Mouse (Mus musculus): ENCODE measurements around the gene Acot6. TPM values are rescaled to one million over a fixed set of nuclear protein-coding genes. Genes with fewer than 3 reads are reported as not detected.
"Not testable (repeated sequence)": the region's sequence is repeated elsewhere in the genome, so short reads cannot be mapped to it uniquely, and the experiment has no call there.

Acot6 gene
- 1.0 and 1.7 TPM in 2 replicates for polyA plus RNA-seq (2014; fragmentation: Nextera tagmentation; extraction: Ambion mirVana)

- peak within 1 kb of the TSS; percentile 71 for H3K9ac ChIP-seq (replicated peaks; ENCODE audit: low read length)
- peak; percentile 64 for DNase-seq (ENCODE audit: low spot score)
- peak within 1 kb of the TSS; percentile 84 for H3K4me2 ChIP-seq (ENCODE audit: low read depth, low read length)
- not testable (repeated sequence) for H3K4me1 ChIP-seq (ENCODE audit: control insufficient read depth, insufficient read depth, low read length); H3K36me3 ChIP-seq (replicated peaks; ENCODE audit: control insufficient read depth, insufficient read depth, low read depth, low read length); H3K27me3 ChIP-seq (ENCODE audit: control insufficient read depth, insufficient read depth, low read length); H3K27ac ChIP-seq (replicated peaks; ENCODE audit: low read depth, low read length); H3K9me3 ChIP-seq (replicated peaks; ENCODE audit: control insufficient read depth, low read length)
- peak; percentile 44 for ATAC-seq (replicated peaks; ENCODE audit: insufficient number of reproducible peaks, low FRiP score, low TSS enrichment, low read depth)
- WGBS: under 1% methylated on average over 66 of the region's 80 CpGs
- H3K4me3 ChIP-seq (ENCODE audit: low read depth, low read length): peak within 1 kb of the TSS; percentile 44
Observed at GRCm38 (mm10) chr12:84100604-84101492, at the start of gene Acot6. Acot6 (plus strand) TSS chr12:84100654.

- ATAC-seq (replicated peaks; ENCODE audit: insufficient number of reproducible peaks, low FRiP score, low TSS enrichment, low read depth); H3K9ac ChIP-seq (replicated peaks; ENCODE audit: low read length); H3K9me3 ChIP-seq (replicated peaks; ENCODE audit: control insufficient read depth, low read length); H3K27me3 ChIP-seq (ENCODE audit: control insufficient read depth, insufficient read depth, low read length); H3K36me3 ChIP-seq (replicated peaks; ENCODE audit: control insufficient read depth, insufficient read depth, low read depth, low read length); DNase-seq (ENCODE audit: low spot score); H3K4me1 ChIP-seq (ENCODE audit: control insufficient read depth, insufficient read depth, low read length); H3K27ac ChIP-seq (replicated peaks; ENCODE audit: low read depth, low read length); H3K4me3 ChIP-seq (ENCODE audit: low read depth, low read length); H3K4me2 ChIP-seq (ENCODE audit: low read depth, low read length): not testable (repeated sequence)
- 89% methylated on average over 5 of the region's 5 CpGs for WGBS
Observed at GRCm38 (mm10) chr12:84050744-84051143, 49.7 kb upstream of the Acot6 start.

DNA sequence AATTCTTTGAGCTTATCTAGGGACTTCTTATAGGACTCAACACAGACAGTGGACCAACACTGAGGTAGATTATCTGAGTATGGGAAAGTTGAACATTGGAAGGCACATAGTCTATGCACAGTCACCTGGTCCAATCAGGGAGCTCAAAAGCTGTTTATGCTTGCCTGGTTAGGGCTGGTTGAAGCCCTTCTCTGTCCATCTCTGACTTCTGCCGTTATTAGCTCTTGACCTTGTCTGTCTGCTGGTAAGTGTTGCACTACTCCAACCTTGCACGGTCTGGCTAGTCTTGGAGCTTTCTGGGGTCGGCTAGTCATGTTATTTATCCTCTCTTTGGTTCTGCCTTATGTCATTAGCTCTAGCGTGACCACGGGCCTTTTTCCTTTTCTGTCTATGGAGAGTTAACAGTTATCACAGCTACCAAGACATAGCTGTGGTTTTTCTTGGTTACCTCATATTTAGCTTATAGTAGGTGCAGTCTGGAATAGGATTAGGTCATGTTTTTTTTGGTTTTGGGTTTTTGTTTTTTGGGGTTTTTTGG, 48.4 kb upstream of the Acot6 start, which contains the start of gene Acot3:
TSS of gene Acot3 (plus strand) at position 208 of the 538 bp plus-strand sequence.
- H3K4me3 ChIP-seq (ENCODE audit: low read depth, low read length): no peak within 1 kb of the TSS
- no peak for DNase-seq (ENCODE audit: low spot score)
- 80% methylated on average over 5 of the region's 5 CpGs for WGBS
- peaks cover 6% of the 10 kb centered on the region; the same call in 1 of the 2 replicates for H3K27me3 ChIP-seq (ENCODE audit: control insufficient read depth, insufficient read depth, low read length)
- H3K9ac ChIP-seq (replicated peaks; ENCODE audit: low read length): no peak within 1 kb of the TSS
- H3K27ac ChIP-seq (replicated peaks; ENCODE audit: low read depth, low read length): no peak within 1 kb of the TSS
- no peaks in the 10 kb centered on the region for H3K9me3 ChIP-seq (replicated peaks; ENCODE audit: control insufficient read depth, low read length)
- H3K4me1 ChIP-seq (ENCODE audit: control insufficient read depth, insufficient read depth, low read length): no peaks in the 10 kb centered on the region
- H3K4me2 ChIP-seq (ENCODE audit: low read depth, low read length): no peak within 1 kb of the TSS
- no peak for ATAC-seq (replicated peaks; ENCODE audit: insufficient number of reproducible peaks, low FRiP score, low TSS enrichment, low read depth)
- no peaks in the 10 kb centered on the region for H3K36me3 ChIP-seq (replicated peaks; ENCODE audit: control insufficient read depth, insufficient read depth, low read depth, low read length)

DNA sequence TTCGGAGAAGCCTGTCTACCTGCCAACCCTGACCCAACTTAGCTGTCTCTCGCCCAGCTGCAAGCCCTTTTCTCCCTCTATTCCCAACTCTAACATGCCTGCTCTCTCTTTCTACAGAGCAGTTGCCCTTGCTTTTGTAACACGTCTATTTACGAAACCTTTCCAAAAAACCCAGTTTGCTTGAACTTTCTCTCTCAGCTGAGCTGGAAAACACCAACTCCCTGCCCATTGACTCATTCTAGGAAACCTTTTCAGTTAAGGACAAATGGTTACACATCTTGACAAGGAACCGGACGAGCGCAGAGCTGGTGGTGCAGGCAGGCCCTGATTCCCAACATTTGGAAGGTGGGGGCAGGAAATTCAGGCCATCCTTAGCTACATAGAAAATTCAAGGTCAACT, 47.8 kb upstream of the Acot6 start:
- ATAC-seq (replicated peaks; ENCODE audit: insufficient number of reproducible peaks, low FRiP score, low TSS enrichment, low read depth): no peak
- Histone ChIP-seq H3K36me3 (replicated peaks; ENCODE audit: control insufficient read depth, insufficient read depth, low read depth, low read length) (no peaks in the 10 kb centered on the region), H3K4me1 (ENCODE audit: control insufficient read depth, insufficient read depth, low read length) (no peaks in the 10 kb centered on the region), H3K9ac (replicated peaks; ENCODE audit: low read length) (no peak overlapping the region), H3K27ac (replicated peaks; ENCODE audit: low read depth, low read length) (no peak overlapping the region), H3K27me3 (ENCODE audit: control insufficient read depth, insufficient read depth, low read length) (peaks cover 6% of the 10 kb centered on the region; the same call in 1 of the 2 replicates), H3K9me3 (replicated peaks; ENCODE audit: control insufficient read depth, low read length) (no peaks in the 10 kb centered on the region), H3K4me3 (ENCODE audit: low read depth, low read length) (no peak overlapping the region), H3K4me2 (ENCODE audit: low read depth, low read length) (no peak overlapping the region)
- 87% methylated on average over 7 of the region's 7 CpGs for WGBS
- no peak for DNase-seq (ENCODE audit: low spot score)

DNA sequence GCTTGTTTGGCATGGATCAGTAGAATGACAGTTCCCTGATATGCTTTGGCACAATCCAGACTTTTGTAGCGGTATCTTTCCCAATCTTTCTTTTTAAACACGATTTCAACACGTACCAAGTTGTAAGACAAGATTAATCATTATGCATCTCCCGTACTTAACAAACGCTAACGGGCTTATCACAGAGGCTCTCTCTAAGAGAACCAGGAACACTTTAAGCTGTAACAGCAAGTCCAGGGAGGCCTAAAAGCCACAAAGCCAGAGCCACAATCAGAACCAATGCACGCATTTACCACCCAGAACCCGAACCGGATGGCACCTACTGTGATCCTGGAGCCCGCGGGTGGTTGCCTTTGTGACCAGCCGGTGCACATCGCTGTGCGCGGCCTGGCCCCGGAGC, 47.3 kb upstream of the Acot6 start:
- no peak overlapping the region for H3K27ac ChIP-seq (replicated peaks; ENCODE audit: low read depth, low read length)

DNA sequence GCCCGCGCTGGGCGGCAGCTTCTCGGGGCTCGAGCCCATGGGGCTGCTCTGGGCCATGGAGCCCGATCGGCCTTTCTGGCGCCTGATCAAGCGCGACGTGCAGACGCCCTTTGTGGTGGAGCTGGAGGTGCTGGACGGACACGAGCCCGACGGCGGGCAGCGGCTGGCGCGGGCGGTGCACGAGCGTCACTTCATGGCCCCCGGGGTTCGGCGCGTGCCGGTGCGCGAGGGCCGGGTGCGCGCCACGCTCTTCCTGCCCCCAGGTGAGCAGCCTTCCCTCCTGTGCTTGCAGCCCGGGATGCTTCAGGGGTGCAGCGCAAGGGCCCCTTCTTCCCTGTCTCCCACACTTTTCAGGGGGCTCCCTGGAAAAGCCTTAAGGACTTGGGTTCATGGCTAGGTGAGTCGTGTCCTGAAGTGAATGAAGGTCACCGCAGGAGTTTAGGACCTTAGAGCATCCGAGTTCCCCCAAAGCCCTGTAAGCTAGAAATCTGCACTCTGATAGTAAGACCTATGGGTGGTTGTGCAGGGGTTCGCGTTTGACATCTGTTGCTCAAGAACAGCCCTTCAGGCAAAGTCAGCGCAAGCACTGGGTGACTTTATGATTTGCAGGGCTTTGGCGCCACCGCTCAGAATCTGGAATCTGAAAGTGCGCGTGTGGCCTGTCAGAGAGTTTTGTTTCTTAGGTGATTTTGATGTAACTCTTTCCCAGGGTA, 46.6 kb upstream of the Acot6 start:
- no peak overlapping the region for H3K27ac ChIP-seq (replicated peaks; ENCODE audit: low read depth, low read length)
- ATAC-seq (replicated peaks; ENCODE audit: insufficient number of reproducible peaks, low FRiP score, low TSS enrichment, low read depth) (no peak), DNase-seq (ENCODE audit: low spot score) (peak; percentile 62)
- peaks cover 6% of the 10 kb centered on the region; the same call in 1 of the 2 replicates for H3K27me3 ChIP-seq (ENCODE audit: control insufficient read depth, insufficient read depth, low read length)
- no peaks in the 10 kb centered on the region for H3K4me1 ChIP-seq (ENCODE audit: control insufficient read depth, insufficient read depth, low read length)
- no peaks in the 10 kb centered on the region for H3K9me3 ChIP-seq (replicated peaks; ENCODE audit: control insufficient read depth, low read length)
- H3K9ac ChIP-seq (replicated peaks; ENCODE audit: low read length): peak overlapping the region; percentile 50
- peak overlapping the region; percentile 78 for H3K4me2 ChIP-seq (ENCODE audit: low read depth, low read length)
- H3K4me3 ChIP-seq (ENCODE audit: low read depth, low read length): peak overlapping the region; percentile 38
- H3K36me3 ChIP-seq (replicated peaks; ENCODE audit: control insufficient read depth, insufficient read depth, low read depth, low read length): no peaks in the 10 kb centered on the region
- WGBS: 3% methylated on average over 40 of the region's 46 CpGs

More for the DNA sequence above, 47.3 kb upstream of the Acot6 start:
- Histone ChIP-seq H3K4me1 (ENCODE audit: control insufficient read depth, insufficient read depth, low read length) (no peaks in the 10 kb centered on the region), H3K4me3 (ENCODE audit: low read depth, low read length) (peak overlapping the region; percentile 38), H3K36me3 (replicated peaks; ENCODE audit: control insufficient read depth, insufficient read depth, low read depth, low read length) (no peaks in the 10 kb centered on the region), H3K9me3 (replicated peaks; ENCODE audit: control insufficient read depth, low read length) (no peaks in the 10 kb centered on the region), H3K9ac (replicated peaks; ENCODE audit: low read length) (peak overlapping the region; percentile 50), H3K27me3 (ENCODE audit: control insufficient read depth, insufficient read depth, low read length) (peaks cover 6% of the 10 kb centered on the region; the same call in 1 of the 2 replicates), H3K4me2 (ENCODE audit: low read depth, low read length) (peak overlapping the region; percentile 78)
- no peak for ATAC-seq (replicated peaks; ENCODE audit: insufficient number of reproducible peaks, low FRiP score, low TSS enrichment, low read depth)
- DNase-seq (ENCODE audit: low spot score): no peak
- WGBS: 12% methylated on average over 16 of the region's 16 CpGs

- no peak overlapping the region for H3K4me2 ChIP-seq (ENCODE audit: low read depth, low read length)
- H3K9ac ChIP-seq (replicated peaks; ENCODE audit: low read length): no peak overlapping the region
- DNase-seq (ENCODE audit: low spot score) (no peak), ATAC-seq (replicated peaks; ENCODE audit: insufficient number of reproducible peaks, low FRiP score, low TSS enrichment, low read depth) (no peak)
- H3K27ac ChIP-seq (replicated peaks; ENCODE audit: low read depth, low read length): no peak overlapping the region
- H3K4me1 ChIP-seq (ENCODE audit: control insufficient read depth, insufficient read depth, low read length): no peaks in the 10 kb centered on the region
- no peak overlapping the region for H3K4me3 ChIP-seq (ENCODE audit: low read depth, low read length)
- 25% methylated on average over 2 of the region's 2 CpGs for WGBS
- no peaks in the 10 kb centered on the region for H3K9me3 ChIP-seq (replicated peaks; ENCODE audit: control insufficient read depth, low read length)
- no peaks in the 10 kb centered on the region for H3K27me3 ChIP-seq (ENCODE audit: control insufficient read depth, insufficient read depth, low read length)
- H3K36me3 ChIP-seq (replicated peaks; ENCODE audit: control insufficient read depth, insufficient read depth, low read depth, low read length): no peaks in the 10 kb centered on the region
Observed at GRCm38 (mm10) chr12:84060946-84061345, 39.5 kb upstream of the Acot6 start.

Measured in embryonic facial prominence, embryonic 11.5 days (tissue).